Mouse (Mus musculus) lung, adult 2 months (tissue): ENCODE data around the gene Morc2a.

Source experiments
- CTCF ChIP-seq: fragments of 200-500 bp; IDR thresholded peaks from 2 replicates; pipeline ENCODE4 v1.5.1; 2011; ENCODE audit warnings: mild to moderate bottlenecking, low read length, control low read depth; ENCODE audit not compliant: insufficient read depth
- POLR2A ChIP-seq: fragments of 200-500 bp; IDR thresholded peaks from 2 replicates; pipeline ENCODE4 v1.6.1; 2011; ENCODE audit warnings: low read depth, mild to moderate bottlenecking, control low read depth, low read length, borderline replicate concordance; ENCODE audit errors: extremely low read depth

DNA sequence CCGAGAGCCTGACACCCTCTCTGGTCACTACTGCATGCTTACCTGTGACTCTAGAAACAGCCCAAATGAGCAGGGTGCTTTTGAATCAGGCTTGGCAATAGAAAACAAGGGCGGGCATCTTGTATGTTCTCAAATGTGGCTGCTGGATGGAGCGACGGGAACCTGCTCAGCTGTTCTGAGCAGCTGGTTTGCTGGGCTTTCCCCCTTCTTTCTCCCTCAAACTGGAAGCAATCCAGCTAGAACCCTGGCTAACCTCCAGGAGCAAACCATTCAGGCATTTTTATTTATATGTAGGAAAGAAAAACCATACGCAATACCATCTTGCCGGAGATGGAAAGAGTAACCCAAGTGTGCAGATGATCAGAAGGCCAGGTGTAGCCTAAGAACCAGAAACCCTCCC is 67.7 kb downstream of the Morc2a start:
- no peak for TF ChIP-seq CTCF
- no peak for TF ChIP-seq POLR2A
